Mouse (Mus musculus): ENCODE measurements around the gene Crls1. TPM values are rescaled to one million over a fixed set of nuclear protein-coding genes. Genes with fewer than 3 reads are reported as not detected.

The Crls1 gene
- total RNA-seq, 2 experiments from 2014 or later, result 26.4 to 29.1 TPM

DNA sequence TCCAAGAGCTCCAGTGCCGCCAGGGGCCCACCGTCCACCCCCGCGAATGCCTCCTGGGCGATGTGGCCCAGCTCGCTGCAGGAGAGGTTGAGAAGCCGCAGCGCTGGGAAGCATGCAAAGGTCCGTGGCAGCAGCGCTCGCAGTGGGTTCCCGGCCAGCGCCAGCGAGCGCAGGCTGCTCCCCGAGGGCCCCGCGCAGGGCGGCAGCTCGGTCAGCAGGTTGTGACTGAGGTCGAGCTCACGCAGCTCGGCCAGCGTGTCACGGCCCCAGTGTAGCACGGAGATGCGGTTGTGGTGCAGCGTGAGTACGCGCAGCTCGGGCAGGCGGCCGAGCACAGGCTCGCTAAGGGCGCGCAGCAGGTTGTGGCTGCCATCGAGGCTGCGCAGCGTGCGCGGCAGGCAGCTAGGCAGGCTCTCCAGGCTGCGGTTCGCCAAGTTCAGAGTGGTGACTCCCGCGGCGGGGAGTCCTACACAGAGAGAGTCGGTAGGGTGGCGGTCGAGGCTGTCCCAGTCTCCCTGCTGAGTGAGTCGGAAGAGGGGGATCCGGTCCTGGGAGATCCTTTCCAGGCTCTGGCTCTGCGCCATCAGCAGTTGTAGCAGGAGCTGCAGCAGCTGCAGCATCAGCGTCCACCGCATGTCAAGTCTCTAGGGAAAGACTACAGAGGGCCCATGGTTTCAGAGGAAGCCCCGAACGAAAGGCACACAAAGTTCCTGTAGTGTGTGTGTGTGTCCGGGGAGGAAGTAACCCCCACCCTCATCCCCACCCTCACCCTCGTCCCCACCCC, 33.0 kb downstream of the Crls1 start:
- intact Hi-C loops (cut with DNase I), result no loop called here
- DNase-seq (ENCODE audit: low spot score in 2 of 2), result peak; percentile 26 to 46

DNA sequence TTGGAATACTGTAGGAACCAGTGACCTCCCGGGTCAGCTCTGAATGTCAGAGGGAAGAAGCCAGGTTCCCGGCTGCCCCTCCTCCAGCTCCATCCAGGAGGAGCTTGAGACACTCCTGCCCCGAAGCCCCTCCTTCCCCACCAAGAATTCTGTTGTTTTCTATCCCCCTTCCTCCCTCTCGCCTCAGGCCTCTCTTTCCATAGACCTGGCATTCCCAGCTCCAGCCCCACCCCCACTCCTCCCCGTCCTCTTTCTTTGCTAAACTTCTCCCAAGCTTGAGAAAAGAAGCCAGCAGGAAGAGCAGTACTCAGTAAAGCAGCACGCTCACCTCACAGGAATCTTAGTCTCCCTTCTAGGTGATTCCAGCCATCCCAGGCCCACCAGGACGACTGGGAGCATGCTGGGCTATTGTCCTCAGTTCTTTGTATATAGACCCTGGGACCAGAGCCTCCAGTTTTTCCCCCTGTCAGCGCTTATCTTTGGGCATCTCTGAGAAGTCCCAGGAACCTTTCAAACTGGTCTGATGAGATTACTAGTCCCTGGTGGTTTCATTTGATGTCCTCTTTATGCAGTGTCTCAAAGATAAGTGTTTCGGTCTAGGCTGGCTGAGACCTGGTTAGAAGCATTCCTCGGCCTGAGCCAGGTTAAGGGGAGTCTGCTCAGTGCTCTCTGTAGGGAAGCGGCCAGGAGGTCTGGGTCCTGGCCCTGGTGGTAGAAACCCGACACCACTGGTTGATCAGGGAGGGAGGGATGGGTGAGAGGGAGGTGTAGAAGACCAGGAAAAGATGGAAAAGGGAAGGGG, 34.6 kb downstream of the Crls1 start, which contains the start of gene Lrrn4:
Gene Lrrn4 (minus strand): TSS at position 48 of the 802 bp plus-strand sequence.
- intact Hi-C loops (cut with DNase I), result no loop called here
- no peak for DNase-seq (ENCODE audit: low spot score in 2 of 2)

- intact Hi-C loops (cut with DNase I), result no loop called here
- no peak for DNase-seq (ENCODE audit: low spot score in 2 of 2)
Observed at GRCm38 (mm10) chr2:132884303-132884967, 38.0 kb downstream of the Crls1 start.

DNA sequence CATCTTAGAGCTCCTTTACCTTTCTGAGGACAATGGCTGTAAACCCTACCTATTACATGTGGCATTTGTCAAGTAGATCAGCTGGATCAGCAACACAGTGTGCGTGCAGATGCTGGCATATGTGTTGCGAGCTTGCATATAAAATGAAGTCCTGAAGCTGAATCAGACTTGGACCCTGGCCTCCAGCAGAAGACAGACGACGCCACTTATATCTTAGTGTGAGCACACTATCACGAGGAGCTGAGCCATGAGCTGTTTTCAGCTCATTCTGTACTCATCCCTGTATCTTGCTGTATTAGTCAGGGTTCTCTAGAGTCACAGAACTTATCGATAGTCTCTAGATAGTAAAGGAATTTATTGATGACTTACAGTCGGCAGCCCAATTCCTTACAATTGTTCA, 38.8 kb downstream of the Crls1 start:
- intact Hi-C loops (cut with DNase I), result no loop called here
- DNase-seq (ENCODE audit: low spot score in 2 of 2), result peak in 1 of 2 experiments; percentile 24

- DNase-seq (ENCODE audit: low spot score in 2 of 2), result peak; percentile 11 to 28
- intact Hi-C loops (cut with DNase I), result no loop called here
Observed at GRCm38 (mm10) chr2:132893826-132894225, 47.4 kb downstream of the Crls1 start.

DNA sequence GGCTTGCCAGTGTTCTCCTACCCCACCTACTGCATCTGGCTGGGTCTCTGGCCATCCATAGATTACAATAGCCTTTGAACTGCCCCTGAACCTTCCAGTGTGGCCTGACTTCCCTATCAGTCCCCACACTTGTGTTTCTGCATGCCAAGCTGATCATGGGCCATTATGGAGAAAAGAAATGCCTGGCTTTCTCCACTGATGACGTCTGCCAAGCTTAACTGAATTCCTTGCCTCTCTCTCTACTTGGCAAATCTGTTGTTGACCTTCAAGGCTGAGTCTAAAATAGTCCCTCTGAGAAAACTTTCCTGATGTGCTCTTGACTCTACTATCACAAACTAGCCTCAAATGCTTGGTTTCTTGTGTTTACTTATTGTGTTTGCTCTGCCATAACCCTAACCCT, 51.7 kb downstream of the Crls1 start:
- intact Hi-C loops (cut with DNase I), result no loop called here

GRCm38 (mm10) chr2:132900596-132900995, 54.1 kb downstream of the Crls1 start:
- intact Hi-C loops (cut with DNase I), result no loop called here
- no peak for DNase-seq (ENCODE audit: low spot score in 2 of 2)

More for the DNA sequence above, 51.7 kb downstream of the Crls1 start:
- no peak for DNase-seq (ENCODE audit: low spot score in 2 of 2)

DNA sequence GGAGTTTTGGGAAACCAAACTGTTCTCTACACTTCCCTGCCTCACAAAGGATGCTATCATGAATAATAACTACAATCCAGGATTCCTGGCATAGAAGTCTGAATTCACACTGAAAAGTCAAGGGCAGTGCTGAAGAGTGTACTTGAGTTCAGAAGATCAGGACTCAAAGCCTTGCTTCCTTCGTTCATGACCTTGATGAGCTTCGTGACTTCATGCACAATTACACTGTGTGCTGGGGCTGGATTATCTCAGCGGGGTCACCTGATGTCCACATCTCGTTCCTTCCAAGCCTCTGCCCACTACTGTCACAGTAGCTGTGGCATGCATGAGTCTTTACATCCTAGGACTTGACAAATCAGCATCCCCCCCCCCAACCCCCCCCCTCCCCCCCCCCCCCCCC, 55.2 kb downstream of the Crls1 start:
- intact Hi-C loops (cut with DNase I), result loop anchor here (2.0 kb wide), 1 partner anchor 55 kb away; the partner anchor contains the start of gene Crls1
- DNase-seq (ENCODE audit: low spot score in 2 of 2), result no peak

DNA sequence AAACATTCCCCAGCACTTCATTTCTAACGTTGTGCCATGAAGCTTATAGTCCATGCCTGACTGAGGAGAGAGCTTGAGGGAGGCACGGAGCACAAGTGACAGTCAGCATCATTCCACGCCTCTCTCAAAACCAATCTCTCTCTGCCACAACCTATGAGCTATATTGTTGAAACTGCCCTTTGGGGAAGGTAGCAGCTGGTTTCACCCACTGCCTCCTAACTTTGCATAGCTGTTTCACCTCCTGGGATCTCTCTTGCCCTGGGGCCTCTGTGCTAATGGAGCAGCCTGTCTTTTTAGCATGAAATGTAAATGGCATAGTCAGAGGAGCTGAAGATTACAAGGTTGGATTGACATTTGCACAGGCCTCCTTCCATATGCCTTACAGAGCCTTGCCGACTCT, 55.6 kb downstream of the Crls1 start:
- intact Hi-C loops (cut with DNase I), result loop anchor here (2.0 kb wide), 1 partner anchor 55 kb away; the partner anchor contains the start of gene Crls1

GRCm38 (mm10) chr2:132903498-132903897, 57.0 kb downstream of the Crls1 start:
- DNase-seq (ENCODE audit: low spot score in 2 of 2), result peak; percentile 75 to 76
- intact Hi-C loops (cut with DNase I), result loop anchor here (2.0 kb wide), 1 partner anchor 57 kb away; the partner anchor contains the start of gene Crls1

More for the DNA sequence above, 55.6 kb downstream of the Crls1 start:
- DNase-seq (ENCODE audit: low spot score in 2 of 2), result no peak

DNA sequence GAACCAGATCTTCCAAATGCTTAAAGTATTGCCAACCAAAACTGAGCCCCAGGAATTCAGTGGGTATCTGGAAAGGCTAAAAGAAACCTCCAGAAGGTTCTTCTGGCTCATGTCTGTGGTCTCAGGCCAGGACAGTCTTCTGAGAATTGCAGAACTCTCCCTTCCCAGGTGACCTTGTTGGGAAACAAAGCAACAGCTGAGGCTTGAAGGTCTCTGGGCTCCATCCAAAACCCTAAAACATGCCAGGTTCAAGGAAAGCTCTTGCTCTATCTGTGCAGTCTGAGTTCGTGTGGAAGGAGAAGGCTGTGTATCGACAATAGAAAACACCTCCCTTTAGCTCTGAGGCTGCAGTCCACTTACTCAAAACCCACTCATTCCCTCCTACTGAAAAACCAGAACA, 58.5 kb downstream of the Crls1 start:
- DNase-seq (ENCODE audit: low spot score in 2 of 2), result no peak
- intact Hi-C loops (cut with DNase I), result loop anchor here (5.0 kb wide), 1 partner anchor 388 kb away; no protein-coding TSS in a partner anchor

GRCm38 (mm10) chr2:132906763-132907162, 60.3 kb downstream of the Crls1 start:
- intact Hi-C loops (cut with DNase I), result loop anchor here (5.0 kb wide), 1 partner anchor 389 kb away; no protein-coding TSS in a partner anchor
- peak; percentile 49 for DNase-seq (ENCODE audit: low spot score in 2 of 2)

GRCm38 (mm10) chr2:132914785-132915184, 68.3 kb downstream of the Crls1 start:
- peak in 1 of 2 experiments; percentile 39 for DNase-seq (ENCODE audit: low spot score in 2 of 2)
- intact Hi-C loops (cut with DNase I), result no loop called here

Other genes with a start within 250 kb of the Crls1 start
- gene Shld1, start 159.7 kb upstream of the Crls1 start, total RNA-seq (2021), result 1 to 10 TPM; 7.3 to 9.8 TPM
- 100 to 1,000 TPM; 230 to 242 TPM for gene Chgb, start 65.4 kb upstream of the Crls1 start, total RNA-seq (2021)
- gene Trmt6, start 30.6 kb upstream of the Crls1 start, total RNA-seq (2021), result 10 to 100 TPM; 22.4 to 28.4 TPM
- gene Mcm8, start 30.5 kb upstream of the Crls1 start, total RNA-seq (2021), result 1 to 10 TPM; 3.6 to 4.9 TPM
- under 1 TPM; 0.32 to 0.33 TPM for gene Lrrn4, start 34.2 kb downstream of the Crls1 start, total RNA-seq (2021)
- gene Fermt1, start 99.2 kb downstream of the Crls1 start, total RNA-seq (2021), result under 1 TPM; 0.11 to 0.66 TPM